Mouse (Mus musculus) megakaryocyte progenitor cell, adult 5-6 weeks (primary cell): Measurements from ENCODE around the gene Nacc1. TPM values are rescaled to one million over a fixed set of nuclear protein-coding genes. Genes with fewer than 3 reads are reported as not detected.
"Not testable (repeated sequence)": the region's sequence is repeated elsewhere in the genome, so short reads cannot be mapped to it uniquely, and the experiment has no call there.

ENCODE experiments used
- ATAC-seq: replicated peaks from 2 replicates; pipeline ENCODE4 v1.8.0; 2016; ENCODE audit warnings: mild to moderate bottlenecking, moderate TSS enrichment, inconsistent platforms; ENCODE audit not compliant: poor library complexity
- total RNA-seq, 2 experiments: library from RNA; stranded (forward) in 1 of 2; stranded (reverse) in 1 of 2; fragments of 157-497, 149-512 nt in 1 of 2; fragments of 200-1000 nt in 1 of 2; gene quantifications; 2 replicates each; pipeline versions ENCODE4 v1.2.3 to v1.2.4; 2015 to 2017

The Nacc1 gene
- total RNA-seq, 2 experiments from 2014 or later, result 53.5 to 77.1 TPM

GRCm38 (mm10) chr8:84700941-84701911, 13.6 kb upstream of the Nacc1 start, which contains the start of gene Lyl1:
Gene Lyl1 (plus strand): TSS chr8:84701457.
- peak; percentile 49 for ATAC-seq

- ATAC-seq, result no peak
These were observed 12.9 kb upstream of the Nacc1 start for GRCm38 (mm10) chr8:84700526-84700925.

GRCm38 (mm10) chr8:84699861-84700322, 12.2 kb upstream of the Nacc1 start:
- peak; percentile 34 for ATAC-seq

GRCm38 (mm10) chr8:84698929-84699401, 11.3 kb upstream of the Nacc1 start:
- no peak for ATAC-seq

GRCm38 (mm10) chr8:84698288-84698687, 10.6 kb upstream of the Nacc1 start:
- ATAC-seq, result no peak

- peak; percentile 21 for ATAC-seq
These were observed 9.8 kb upstream of the Nacc1 start for GRCm38 (mm10) chr8:84697166-84698130.

- no peak for ATAC-seq
These were observed 7.5 kb upstream of the Nacc1 start for GRCm38 (mm10) chr8:84695140-84695539.

GRCm38 (mm10) chr8:84693332-84693731, 5.7 kb upstream of the Nacc1 start:
- ATAC-seq, result no peak

- ATAC-seq, result peak; percentile 80
These were observed 1.6 kb upstream of the Nacc1 start for GRCm38 (mm10) chr8:84689091-84689915.

- ATAC-seq, result peak; percentile 10; the same call in 1 of the 2 replicates
These were observed 508 bp downstream of the Nacc1 start for GRCm38 (mm10) chr8:84687003-84687704.

- 0 out of 2 replicates have a peak, but pooled peaks have one; percentile 8 for ATAC-seq
These were observed 1.3 kb downstream of the Nacc1 start, which contains the start of gene Trmt1 for GRCm38 (mm10) chr8:84686191-84687002. Gene Trmt1 (plus strand): TSS chr8:84686307.

GRCm38 (mm10) chr8:84684537-84684936, 3.1 kb downstream of the Nacc1 start:
- no peak for ATAC-seq

GRCm38 (mm10) chr8:84682257-84682656, 5.4 kb downstream of the Nacc1 start:
- peak; percentile 47 for ATAC-seq

- ATAC-seq, result no peak
These were observed 6.2 kb downstream of the Nacc1 start for GRCm38 (mm10) chr8:84681476-84681875.

GRCm38 (mm10) chr8:84677305-84677704, 10.4 kb downstream of the Nacc1 start:
- peak; percentile 42 for ATAC-seq

- ATAC-seq, result not testable (repeated sequence)
These were observed 17.2 kb downstream of the Nacc1 start for GRCm38 (mm10) chr8:84670295-84671006.

- ATAC-seq, result no peak
These were observed 18.8 kb downstream of the Nacc1 start for GRCm38 (mm10) chr8:84668731-84669485.
